Mouse (Mus musculus): ENCODE results near the gene Usp2. TPM values are rescaled to one million over a fixed set of nuclear protein-coding genes. Genes with fewer than 3 reads are reported as not detected.

Usp2 gene
- total RNA-seq, 4 experiments from 2014 or later, result 160 to 205 (median 195) TPM

DNA sequence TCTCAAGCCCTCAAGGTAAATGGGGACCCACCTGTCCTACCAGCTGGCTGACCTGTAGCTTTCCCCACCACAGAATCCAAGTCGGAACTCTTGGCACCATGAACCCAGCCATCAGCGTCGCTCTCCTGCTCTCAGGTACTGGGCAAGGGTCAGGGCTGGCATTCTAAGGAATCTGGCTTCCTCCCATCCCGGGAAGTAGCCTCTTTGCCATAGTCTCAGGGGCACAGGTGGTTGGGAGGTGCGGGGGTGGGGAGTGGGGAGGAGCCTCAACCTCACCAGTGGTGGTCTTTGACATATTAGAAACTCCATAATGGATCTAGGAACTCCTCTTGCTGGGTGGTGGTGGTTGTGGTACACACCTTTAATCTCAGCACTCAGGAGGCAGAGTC, 20.9 kb upstream of the Usp2 start:
- DNase-seq (ENCODE audit: low spot score), result no peak

GRCm38 (mm10) chr9:44046426-44046825, 20.4 kb upstream of the Usp2 start:
- no peak for DNase-seq (ENCODE audit: low spot score)

DNA sequence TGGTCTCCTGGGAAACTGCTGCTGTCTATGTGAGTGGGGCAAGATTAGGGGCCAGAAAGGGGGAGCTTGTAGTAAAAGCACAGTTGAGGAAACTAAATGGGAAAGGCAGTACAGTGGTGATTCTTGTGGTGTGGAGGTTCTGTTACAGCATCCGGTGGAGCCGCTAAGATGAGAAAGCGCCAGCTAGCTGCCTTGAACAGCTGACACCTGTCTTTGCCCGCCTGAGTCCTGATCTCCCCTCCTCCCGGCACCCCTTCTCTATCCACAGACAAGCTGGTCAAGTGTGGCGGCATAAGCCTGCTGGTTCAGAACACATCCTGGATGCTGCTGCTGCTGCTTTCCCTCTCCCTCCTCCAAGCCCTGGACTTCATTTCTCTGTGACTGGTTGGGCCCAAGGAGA, 19.8 kb upstream of the Usp2 start:
- no peak for DNase-seq (ENCODE audit: low spot score)

- no peak for DNase-seq (ENCODE audit: low spot score)
Observed at GRCm38 (mm10) chr9:44047571-44048490, 19.0 kb upstream of the Usp2 start.

DNA sequence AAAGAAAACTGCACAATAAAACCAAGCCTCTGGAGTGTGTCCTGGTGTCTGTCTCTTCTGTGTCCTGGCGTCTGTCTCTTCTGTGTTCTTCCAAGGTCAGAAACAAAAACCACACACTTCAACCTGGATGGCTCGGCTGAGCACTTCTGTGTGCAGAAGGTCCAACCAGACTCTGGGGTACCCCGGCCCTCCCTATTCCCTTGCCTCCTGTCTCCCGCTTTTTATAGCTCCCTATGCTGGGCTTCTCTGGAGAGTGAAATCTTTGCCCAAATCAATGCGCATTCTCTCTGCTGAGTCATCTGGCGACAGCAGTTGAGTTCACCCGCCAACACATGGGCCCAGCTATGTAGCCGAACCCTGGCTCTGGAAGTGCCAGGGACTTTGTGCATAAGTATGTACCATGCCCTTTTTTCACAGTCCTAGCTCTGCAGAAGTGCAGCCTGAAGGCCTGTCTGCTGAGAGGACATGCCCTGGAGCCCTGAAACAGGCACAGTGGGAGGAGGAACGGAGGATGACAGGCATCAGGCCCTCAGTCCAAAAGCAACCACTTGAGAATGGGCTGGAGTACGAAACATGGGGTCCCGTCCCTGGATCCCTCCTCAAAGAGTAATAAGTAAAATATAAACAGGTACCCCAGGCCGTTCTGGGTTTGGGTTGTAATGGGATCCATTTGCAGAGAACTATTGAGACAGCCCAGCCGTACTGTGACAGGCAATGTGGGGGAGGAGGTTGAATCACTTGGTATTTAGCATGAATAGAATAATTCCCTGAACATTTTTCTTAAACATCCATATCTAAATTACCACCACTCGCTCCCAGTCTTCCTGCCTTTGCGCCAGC, 18.1 kb upstream of the Usp2 start:
- no peak for DNase-seq (ENCODE audit: low spot score)

GRCm38 (mm10) chr9:44049381-44050165, 17.2 kb upstream of the Usp2 start:
- no peak for DNase-seq (ENCODE audit: low spot score)

- no peak for DNase-seq (ENCODE audit: low spot score)
Observed at GRCm38 (mm10) chr9:44052855-44053254, 14.0 kb upstream of the Usp2 start.

DNA sequence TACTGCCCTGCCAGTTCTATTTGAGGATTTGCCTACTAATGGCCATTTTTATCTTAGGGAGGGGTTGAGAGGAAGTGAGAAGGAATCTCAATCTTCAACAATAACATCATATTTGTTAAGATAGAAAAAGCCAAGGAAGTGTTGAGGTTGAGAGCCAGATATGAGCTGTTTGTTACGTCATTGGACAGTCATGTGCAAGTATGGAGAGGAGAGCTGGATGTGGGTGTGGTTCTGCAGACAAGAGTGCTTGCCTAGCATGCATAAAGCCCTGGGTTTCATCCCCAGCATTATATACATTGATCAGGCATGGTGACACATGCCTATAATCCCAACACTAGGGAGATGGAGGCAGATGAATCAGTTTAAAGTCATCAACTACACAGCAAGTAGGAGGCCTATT, 12.9 kb upstream of the Usp2 start:
- DNase-seq (ENCODE audit: low spot score), result no peak

GRCm38 (mm10) chr9:44058606-44059005, 8.2 kb upstream of the Usp2 start:
- DNase-seq (ENCODE audit: low spot score), result no peak

DNA sequence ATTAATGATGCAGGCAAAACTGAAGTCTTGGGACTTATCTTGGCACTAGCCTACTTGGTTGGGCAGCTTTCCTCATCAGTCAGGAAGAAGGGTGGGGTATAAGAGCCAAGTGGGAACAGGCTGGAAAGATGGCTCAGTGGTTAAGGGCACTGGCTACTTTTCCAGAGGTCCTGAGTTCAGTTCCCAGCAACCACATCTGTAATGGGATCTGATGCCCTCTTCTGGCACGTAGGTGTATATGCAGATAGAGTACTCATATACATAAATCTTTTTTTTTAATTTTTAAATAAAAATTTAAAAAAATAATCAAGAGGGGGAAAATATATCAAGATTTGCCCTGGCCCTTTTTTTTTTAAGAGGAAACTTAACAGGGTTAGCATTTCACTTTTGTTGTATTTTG, 1.6 kb upstream of the Usp2 start:
- DNase-seq (ENCODE audit: low spot score), result no peak

- no peak for DNase-seq (ENCODE audit: low spot score)
Observed at GRCm38 (mm10) chr9:44067241-44067959, 579 bp downstream of the Usp2 start.

DNA sequence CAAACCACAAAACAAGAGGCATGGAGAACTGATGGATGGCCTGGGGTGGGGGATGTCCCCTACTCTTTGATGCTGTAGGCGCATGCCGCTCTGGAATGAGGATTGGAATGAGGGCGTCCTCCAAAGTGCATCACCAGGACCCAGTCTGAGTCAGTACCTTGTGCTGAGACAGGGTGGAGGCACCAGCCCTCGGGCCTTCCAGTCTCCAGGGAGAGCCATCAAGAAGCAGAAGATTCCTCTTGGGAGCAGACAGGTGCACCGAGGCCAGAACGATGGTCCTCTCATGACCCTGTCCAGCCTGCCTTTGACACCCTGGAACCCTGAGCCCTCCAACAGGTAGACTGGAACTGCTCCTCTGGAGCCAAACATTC, 1.1 kb downstream of the Usp2 start:
- DNase-seq (ENCODE audit: low spot score), result no peak

DNA sequence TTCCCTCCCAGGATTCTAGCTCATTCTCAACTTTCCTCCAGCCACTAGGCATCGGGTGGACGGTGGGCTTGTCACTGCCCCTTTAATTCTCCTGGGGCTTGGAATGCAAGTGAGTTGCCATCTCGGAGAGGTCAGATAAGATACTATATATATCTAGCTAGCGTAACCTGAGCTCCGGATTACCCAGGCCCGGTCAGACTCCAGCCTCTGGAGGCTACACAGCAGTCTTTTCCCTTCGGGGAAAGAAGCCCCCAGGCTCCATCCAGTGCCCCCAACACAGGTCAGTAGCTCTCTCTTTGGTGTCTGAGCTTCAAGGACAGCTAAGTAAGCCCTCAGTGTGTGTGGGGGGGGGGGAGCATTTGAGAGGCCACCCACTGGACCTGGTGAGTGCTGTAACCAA, 2.4 kb downstream of the Usp2 start:
- no peak for DNase-seq (ENCODE audit: low spot score)

GRCm38 (mm10) chr9:44070113-44070843, 3.5 kb downstream of the Usp2 start:
- no peak for DNase-seq (ENCODE audit: low spot score)

DNA sequence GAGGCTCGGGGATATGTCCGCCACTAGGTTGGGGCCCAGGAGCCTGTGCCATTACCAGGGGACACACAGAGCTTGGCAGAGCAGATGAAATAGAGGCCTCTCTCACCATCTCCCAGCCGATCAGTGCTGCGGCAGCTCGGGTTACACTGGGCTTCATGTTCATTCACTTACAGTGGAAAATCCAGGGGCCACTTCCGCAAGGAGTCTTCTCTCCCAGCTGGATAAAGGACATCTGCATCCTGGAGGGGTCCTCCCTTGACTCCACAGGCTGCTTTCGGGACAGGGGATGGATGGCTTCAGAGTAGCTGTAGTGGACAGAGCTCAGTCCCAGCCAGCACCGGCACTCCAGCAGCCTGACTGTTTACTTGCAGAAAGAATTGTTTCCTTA, 4.0 kb downstream of the Usp2 start:
- DNase-seq (ENCODE audit: low spot score), result no peak

DNA sequence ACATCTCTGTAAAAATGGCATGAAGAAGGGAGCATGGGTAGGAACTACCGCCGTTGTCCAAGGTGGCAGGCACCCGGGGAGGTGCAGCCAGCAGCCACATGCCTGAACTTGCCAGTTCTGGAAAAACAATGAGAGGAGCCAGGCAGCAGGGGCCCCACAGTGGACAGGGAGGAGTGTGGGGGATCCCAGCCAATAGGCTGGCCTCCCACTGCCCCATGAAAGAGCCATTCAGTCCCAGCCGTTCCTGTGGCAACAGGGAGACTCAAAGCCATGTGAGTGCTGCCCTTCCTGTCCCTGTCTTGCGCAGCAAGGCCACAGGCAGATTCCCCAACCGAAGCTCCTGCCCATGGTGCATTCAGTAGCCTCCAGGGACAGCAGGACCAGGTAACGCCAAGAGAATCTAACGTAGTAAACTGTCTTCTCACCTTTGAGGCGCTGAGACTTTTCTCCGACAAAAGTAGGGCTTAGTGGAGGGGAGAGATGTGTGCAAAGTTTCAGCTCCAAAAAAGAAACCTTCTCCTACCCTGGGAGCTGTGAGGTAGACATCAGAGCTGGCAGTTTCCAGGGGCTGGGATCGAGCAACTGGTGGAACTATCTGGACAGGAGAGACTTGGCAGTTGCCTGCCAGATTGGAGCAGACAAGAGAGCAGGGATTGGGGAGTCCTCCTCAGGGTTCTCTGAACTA, 5.2 kb downstream of the Usp2 start:
- no peak for DNase-seq (ENCODE audit: low spot score)

GRCm38 (mm10) chr9:44072599-44072915, 5.7 kb downstream of the Usp2 start:
- DNase-seq (ENCODE audit: low spot score), result peak; percentile 66

GRCm38 (mm10) chr9:44073115-44073514, 6.3 kb downstream of the Usp2 start:
- no peak for DNase-seq (ENCODE audit: low spot score)

- no peak for DNase-seq (ENCODE audit: low spot score)
Observed at GRCm38 (mm10) chr9:44074395-44075275, 7.8 kb downstream of the Usp2 start.
